Mouse (Mus musculus): Measurements from ENCODE around the gene Abcf2.

DNA sequence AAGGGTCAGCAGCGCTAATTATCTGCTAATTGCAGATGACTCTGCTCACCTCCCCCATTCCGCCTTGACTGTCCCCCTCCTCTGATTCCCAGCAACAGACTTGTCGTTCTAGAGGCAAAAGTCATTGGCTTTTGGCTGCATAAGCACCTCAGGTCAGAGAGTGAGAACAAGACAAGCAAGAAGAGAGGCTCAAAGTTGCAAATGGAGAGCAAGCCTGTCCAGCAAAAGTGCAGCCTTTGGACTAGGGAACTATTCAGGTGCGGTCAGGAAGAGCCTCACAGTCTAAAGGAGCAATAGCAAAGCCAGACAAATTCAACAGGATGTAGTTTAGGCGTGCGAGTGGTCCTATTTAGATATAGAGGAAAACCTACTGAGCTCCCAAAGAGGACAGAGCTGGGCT, 49.5 kb downstream of the Abcf2 start:
- TF ChIP-seq CTCF (IDR thresholded peaks at IDR 0.05; ENCODE audit: control insufficient read depth, insufficient read depth, insufficient read length) (no peak), MYOG (IDR thresholded peaks at IDR 0.05; ENCODE audit: control insufficient read depth, extremely low read depth, insufficient read length) (no peak), MAX (IDR thresholded peaks at IDR 0.05) (no peak), MYOD1 (IDR thresholded peaks at IDR 0.05; ENCODE audit: control insufficient read depth, insufficient read length, low read depth) (no peak), FOSL1 (IDR thresholded peaks at IDR 0.05; ENCODE audit: insufficient read depth, low read length, poor library complexity, severe bottlenecking) (no peak)

Data from C2C12 (cell line).